Mouse (Mus musculus): Measurements from ENCODE around the gene Fam172a. TPM values are rescaled to one million over a fixed set of nuclear protein-coding genes. Genes with fewer than 3 reads are reported as not detected.

Fam172a gene
- polyA plus RNA-seq, 1 experiment from 2014 or later: 11.3 TPM

- Histone ChIP-seq H3K27ac (replicated peaks) (no peak overlapping the region), H3K36me3 (replicated peaks) (no peaks in the 10 kb centered on the region), H3K4me2 (no peak overlapping the region), H3K9me3 (replicated peaks) (no peaks in the 10 kb centered on the region), H3K27me3 (peaks cover 69% of the 10 kb centered on the region), H3K9ac (no peak overlapping the region), H3K4me1 (replicated peaks) (no peaks in the 10 kb centered on the region), H3K4me3 (replicated peaks) (no peak overlapping the region)
- WGBS (ENCODE audit: insufficient replicate concordance): 3% methylated on average over 17 of the region's 17 CpGs
- ATAC-seq (ENCODE audit: insufficient read depth): no peak
These were observed 470.3 kb downstream of the Fam172a start for GRCm38 (mm10) chr13:78171984-78172636.

GRCm38 (mm10) chr13:78172861-78173260 is 471.0 kb downstream of the Fam172a start:
- no peak for ATAC-seq (ENCODE audit: insufficient read depth)
- 3% methylated on average over 3 of the region's 3 CpGs for WGBS (ENCODE audit: insufficient replicate concordance)
- H3K36me3 ChIP-seq (replicated peaks): no peaks in the 10 kb centered on the region
- H3K4me2 ChIP-seq: no peak overlapping the region
- no peak overlapping the region for H3K9ac ChIP-seq
- H3K27ac ChIP-seq (replicated peaks): no peak overlapping the region
- peaks cover 75% of the 10 kb centered on the region for H3K27me3 ChIP-seq
- H3K4me1 ChIP-seq (replicated peaks): no peaks in the 10 kb centered on the region
- no peaks in the 10 kb centered on the region for H3K9me3 ChIP-seq (replicated peaks)
- H3K4me3 ChIP-seq (replicated peaks): no peak overlapping the region

GRCm38 (mm10) chr13:78174191-78174590 is 472.4 kb downstream of the Fam172a start:
- no peak for ATAC-seq (ENCODE audit: insufficient read depth)
- H3K27me3 ChIP-seq: peaks cover 88% of the 10 kb centered on the region
- no peak overlapping the region for H3K4me3 ChIP-seq (replicated peaks)
- no peak overlapping the region for H3K27ac ChIP-seq (replicated peaks)
- H3K9ac ChIP-seq: no peak overlapping the region
- H3K9me3 ChIP-seq (replicated peaks): no peaks in the 10 kb centered on the region
- no peaks in the 10 kb centered on the region for H3K4me1 ChIP-seq (replicated peaks)
- H3K36me3 ChIP-seq (replicated peaks): no peaks in the 10 kb centered on the region
- 4% methylated on average over 3 of the region's 3 CpGs for WGBS (ENCODE audit: insufficient replicate concordance)
- H3K4me2 ChIP-seq: no peak overlapping the region

- Histone ChIP-seq H3K4me1 (replicated peaks) (no peaks in the 10 kb centered on the region), H3K27ac (replicated peaks) (no peak overlapping the region), H3K9ac (no peak overlapping the region), H3K9me3 (replicated peaks) (no peaks in the 10 kb centered on the region), H3K4me2 (no peak overlapping the region), H3K36me3 (replicated peaks) (no peaks in the 10 kb centered on the region), H3K27me3 (peaks cover 90% of the 10 kb centered on the region), H3K4me3 (replicated peaks) (no peak overlapping the region)
- ATAC-seq (ENCODE audit: insufficient read depth): no peak
- WGBS (ENCODE audit: insufficient replicate concordance): 18% methylated on average over 1 of the region's 1 CpGs
These were observed 473.1 kb downstream of the Fam172a start for GRCm38 (mm10) chr13:78174891-78175290.

GRCm38 (mm10) chr13:78175821-78176380 is 474.1 kb downstream of the Fam172a start:
- Histone ChIP-seq H3K9me3 (replicated peaks) (no peaks in the 10 kb centered on the region), H3K36me3 (replicated peaks) (no peaks in the 10 kb centered on the region), H3K27ac (replicated peaks) (no peak overlapping the region), H3K4me1 (replicated peaks) (no peaks in the 10 kb centered on the region), H3K4me2 (no peak overlapping the region), H3K4me3 (replicated peaks) (no peak overlapping the region), H3K9ac (no peak overlapping the region), H3K27me3 (peaks cover 93% of the 10 kb centered on the region)
- no peak for ATAC-seq (ENCODE audit: insufficient read depth)
- 2% methylated on average over 8 of the region's 8 CpGs for WGBS (ENCODE audit: insufficient replicate concordance)

GRCm38 (mm10) chr13:78177381-78177950 is 475.6 kb downstream of the Fam172a start:
- no peak for ATAC-seq (ENCODE audit: insufficient read depth)
- peaks cover 93% of the 10 kb centered on the region for H3K27me3 ChIP-seq

GRCm38 (mm10) chr13:78178021-78178420 is 476.2 kb downstream of the Fam172a start:
- WGBS (ENCODE audit: insufficient replicate concordance): 5% methylated on average over 1 of the region's 1 CpGs
- Histone ChIP-seq H3K4me3 (replicated peaks) (no peak overlapping the region), H3K4me2 (no peak overlapping the region), H3K9me3 (replicated peaks) (no peaks in the 10 kb centered on the region), H3K36me3 (replicated peaks) (no peaks in the 10 kb centered on the region), H3K27ac (replicated peaks) (no peak overlapping the region), H3K4me1 (replicated peaks) (no peaks in the 10 kb centered on the region), H3K27me3 (peaks cover 93% of the 10 kb centered on the region), H3K9ac (no peak overlapping the region)
- ATAC-seq (ENCODE audit: insufficient read depth): no peak

More at GRCm38 (mm10) chr13:78177381-78177950, 475.6 kb downstream of the Fam172a start:
- H3K36me3 ChIP-seq (replicated peaks): no peaks in the 10 kb centered on the region
- no peaks in the 10 kb centered on the region for H3K9me3 ChIP-seq (replicated peaks)
- 7% methylated on average over 5 of the region's 5 CpGs for WGBS (ENCODE audit: insufficient replicate concordance)
- H3K4me3 ChIP-seq (replicated peaks): no peak overlapping the region
- no peak overlapping the region for H3K4me2 ChIP-seq
- H3K9ac ChIP-seq: no peak overlapping the region
- no peaks in the 10 kb centered on the region for H3K4me1 ChIP-seq (replicated peaks)
- H3K27ac ChIP-seq (replicated peaks): no peak overlapping the region

- Histone ChIP-seq H3K9ac (no peak overlapping the region), H3K27ac (replicated peaks) (no peak overlapping the region), H3K4me3 (replicated peaks) (no peak overlapping the region), H3K4me2 (no peak overlapping the region), H3K36me3 (replicated peaks) (no peaks in the 10 kb centered on the region), H3K9me3 (replicated peaks) (no peaks in the 10 kb centered on the region), H3K4me1 (replicated peaks) (no peaks in the 10 kb centered on the region), H3K27me3 (peaks cover 95% of the 10 kb centered on the region)
- no peak for ATAC-seq (ENCODE audit: insufficient read depth)
- WGBS (ENCODE audit: insufficient replicate concordance): 9% methylated on average over 5 of the region's 5 CpGs
These were observed 476.9 kb downstream of the Fam172a start for GRCm38 (mm10) chr13:78178771-78179170.

GRCm38 (mm10) chr13:78179312-78180097 is 477.7 kb downstream of the Fam172a start:
- H3K4me1 ChIP-seq (replicated peaks): no peaks in the 10 kb centered on the region
- no peak overlapping the region for H3K27ac ChIP-seq (replicated peaks)
- no peak overlapping the region for H3K4me2 ChIP-seq
- ATAC-seq (ENCODE audit: insufficient read depth): no peak
- no peak overlapping the region for H3K4me3 ChIP-seq (replicated peaks)
- no peaks in the 10 kb centered on the region for H3K9me3 ChIP-seq (replicated peaks)
- H3K9ac ChIP-seq: no peak overlapping the region
- H3K36me3 ChIP-seq (replicated peaks): no peaks in the 10 kb centered on the region
- H3K27me3 ChIP-seq: peaks cover 96% of the 10 kb centered on the region
- 4% methylated on average over 38 of the region's 38 CpGs for WGBS (ENCODE audit: insufficient replicate concordance)

- 19% methylated on average over 3 of the region's 3 CpGs for WGBS (ENCODE audit: insufficient replicate concordance)
- H3K36me3 ChIP-seq (replicated peaks): no peaks in the 10 kb centered on the region
- no peak overlapping the region for H3K4me2 ChIP-seq
- H3K27ac ChIP-seq (replicated peaks): no peak overlapping the region
- H3K4me1 ChIP-seq (replicated peaks): no peaks in the 10 kb centered on the region
- H3K9ac ChIP-seq: no peak overlapping the region
- no peak for ATAC-seq (ENCODE audit: insufficient read depth)
- peaks cover 96% of the 10 kb centered on the region for H3K27me3 ChIP-seq
- H3K9me3 ChIP-seq (replicated peaks): no peaks in the 10 kb centered on the region
- H3K4me3 ChIP-seq (replicated peaks): no peak overlapping the region
These were observed 478.4 kb downstream of the Fam172a start for GRCm38 (mm10) chr13:78180261-78180660.

Data from liver, embryonic 15.5 days (tissue).